Mouse (Mus musculus) bone marrow, adult 2 months (tissue): ENCODE data around the gene Olfr456.

Experiments
- CTCF ChIP-seq: fragments of 200-500 bp; IDR thresholded peaks from 2 replicates; pipeline ENCODE4 v1.5.1; 2011; ENCODE audit warnings: low read length, control low read depth; ENCODE audit not compliant: control insufficient read depth, insufficient read depth
- POLR2A ChIP-seq: fragments of 200-500 bp; IDR thresholded peaks from 2 replicates; pipeline ENCODE4 v1.6.1; 2011; ENCODE audit warnings: low read depth, mild to moderate bottlenecking, control low read depth, low read length, borderline replicate concordance; ENCODE audit not compliant: control insufficient read depth

DNA sequence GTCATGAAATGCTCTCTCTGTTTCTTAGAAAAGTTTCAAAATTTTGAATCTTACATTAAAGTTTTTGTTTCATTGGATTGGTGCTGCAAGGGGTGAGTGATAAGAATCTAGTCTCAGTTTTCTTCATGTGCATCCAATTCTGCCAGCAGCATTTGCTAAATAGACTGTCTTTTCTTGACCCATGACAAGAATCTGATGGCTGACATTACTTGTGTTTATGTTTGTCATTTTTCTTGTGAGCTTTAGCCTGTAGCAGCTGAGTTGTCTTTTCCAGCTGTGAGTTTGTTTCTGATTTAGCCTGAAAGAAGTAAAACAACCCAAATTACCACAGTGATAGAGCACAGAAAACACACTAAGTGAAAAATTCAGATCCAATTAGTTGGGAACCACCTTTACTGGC lies 2.4 kb downstream of the Olfr456 start:
- no peak for TF ChIP-seq CTCF
- no peak for TF ChIP-seq POLR2A
